Mouse (Mus musculus) adrenal gland, adult 18-20 months (tissue): ENCODE measurements around the gene Optc. TPM values are rescaled to one million over a fixed set of nuclear protein-coding genes. Genes with fewer than 3 reads are reported as not detected.

Source experiments
- DNase-seq, 2 experiments: peaks; one replicate each; pipeline ENCODE4 v3.0.0; 2021 to 2022; ENCODE audit warnings: low spot score in 2 of 2
- total RNA-seq, 2 experiments: library from RNA; stranded (reverse); gene quantifications; 1 replicate in 1 of 2; 2 replicates in 1 of 2; pipeline ENCODE4 v1.2.3; 2021

The Optc gene
- total RNA-seq, 2 experiments from 2014 or later: 1.0 to 1.4 TPM

DNA sequence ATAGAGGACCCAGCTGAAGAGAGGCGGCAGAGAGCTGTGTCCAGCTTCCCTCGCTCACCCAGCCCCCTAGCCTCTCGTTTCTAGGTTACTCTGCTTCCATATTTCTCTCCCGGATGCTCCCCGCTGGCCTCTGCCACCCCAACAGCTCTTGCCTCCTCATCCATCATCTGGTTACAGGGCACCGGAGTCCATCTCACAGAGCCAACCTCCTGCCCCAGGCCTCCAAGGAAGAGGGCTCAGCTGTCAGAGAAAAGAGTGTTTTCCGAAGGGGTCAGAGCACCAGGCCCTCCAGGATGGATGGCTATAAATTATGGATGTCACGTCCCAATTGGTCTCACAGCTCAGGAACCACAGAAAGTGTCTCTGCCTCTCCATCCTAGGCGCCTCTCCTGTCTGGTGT lies 23.1 kb downstream of the Optc start:
- DNase-seq: no peak

DNA sequence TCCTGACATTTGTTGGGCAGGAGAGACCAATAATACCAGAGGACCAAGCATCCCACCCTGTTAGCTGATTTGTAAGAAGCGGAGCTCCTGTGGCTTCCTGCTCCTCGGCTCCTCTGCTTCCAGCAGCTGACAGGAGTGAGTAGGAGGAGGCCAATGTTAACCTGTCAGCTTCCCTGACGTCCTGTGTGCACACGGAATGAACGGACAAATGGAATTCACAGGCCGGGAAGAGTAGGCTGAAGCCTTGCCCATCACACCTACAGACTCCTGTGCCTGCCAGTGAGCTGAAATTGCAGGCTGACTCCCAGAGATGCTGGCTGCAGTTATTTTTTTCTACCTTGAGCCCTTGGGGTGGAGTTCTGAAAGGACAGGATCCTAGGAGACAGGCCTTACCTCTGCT lies 23.7 kb downstream of the Optc start:
- DNase-seq: no peak

DNA sequence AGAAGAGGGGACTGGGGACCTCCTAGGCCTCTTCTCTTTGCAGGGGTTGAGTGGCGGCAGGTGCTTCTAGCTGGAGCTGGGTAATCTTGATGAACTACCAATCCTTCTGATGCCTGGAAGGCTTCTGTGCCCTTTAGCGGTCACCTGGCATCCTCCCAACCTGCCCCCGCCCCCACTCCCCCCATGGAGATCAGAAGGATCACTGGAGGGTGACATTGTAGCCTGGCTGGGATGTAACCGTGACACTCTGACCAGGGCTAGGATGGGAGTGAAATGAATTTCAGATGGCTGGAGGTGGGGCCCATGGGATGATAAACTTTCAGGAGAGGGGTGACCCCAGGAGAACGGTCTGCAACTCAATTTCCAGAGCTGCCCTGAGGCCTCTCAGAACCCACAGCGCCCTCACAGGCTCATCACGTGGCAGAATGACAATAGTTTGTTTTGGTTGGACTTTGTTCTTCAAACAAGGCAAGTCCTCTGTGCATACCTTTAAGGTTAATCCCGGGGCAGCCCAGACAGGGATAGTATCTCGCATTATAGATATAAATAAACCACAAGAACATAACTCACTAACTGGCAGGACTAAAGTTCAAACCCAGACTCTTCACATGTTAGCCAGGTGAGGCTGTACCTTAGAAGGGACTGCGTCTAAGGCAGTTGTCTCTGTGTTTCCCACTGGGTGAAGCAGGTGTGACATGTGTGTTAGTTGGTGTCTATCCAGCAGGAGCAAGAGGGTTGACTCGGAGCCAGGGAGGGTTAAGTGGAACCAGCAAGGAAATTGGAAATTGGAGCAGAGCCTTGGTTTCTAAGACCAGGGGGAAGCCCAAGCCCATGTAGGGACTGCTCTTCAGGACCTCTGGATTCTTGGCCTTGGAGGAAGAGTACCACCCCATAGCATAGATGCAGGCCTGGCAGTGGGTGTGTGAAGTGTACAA lies 25.2 kb downstream of the Optc start:
- DNase-seq: no peak

DNA sequence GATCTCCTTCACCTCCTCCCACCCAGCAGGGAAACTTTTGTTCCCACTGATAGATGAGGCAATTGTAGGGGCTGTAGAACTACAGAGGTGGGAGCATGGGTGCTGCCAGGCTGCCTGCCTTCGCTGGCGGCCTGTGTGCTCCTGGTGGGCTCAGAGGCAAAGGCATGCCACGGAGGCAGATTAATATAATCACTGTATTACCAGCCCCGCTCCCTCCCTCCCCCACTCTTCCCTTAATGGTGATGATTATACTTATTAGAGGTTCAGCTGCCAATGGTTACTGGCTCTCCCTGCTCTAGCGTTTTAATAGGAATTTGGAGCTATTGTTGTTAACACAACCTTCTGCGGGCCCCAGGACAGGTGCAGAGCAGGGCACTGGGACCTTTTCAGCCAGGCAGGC lies 26.0 kb downstream of the Optc start:
- no peak for DNase-seq

DNA sequence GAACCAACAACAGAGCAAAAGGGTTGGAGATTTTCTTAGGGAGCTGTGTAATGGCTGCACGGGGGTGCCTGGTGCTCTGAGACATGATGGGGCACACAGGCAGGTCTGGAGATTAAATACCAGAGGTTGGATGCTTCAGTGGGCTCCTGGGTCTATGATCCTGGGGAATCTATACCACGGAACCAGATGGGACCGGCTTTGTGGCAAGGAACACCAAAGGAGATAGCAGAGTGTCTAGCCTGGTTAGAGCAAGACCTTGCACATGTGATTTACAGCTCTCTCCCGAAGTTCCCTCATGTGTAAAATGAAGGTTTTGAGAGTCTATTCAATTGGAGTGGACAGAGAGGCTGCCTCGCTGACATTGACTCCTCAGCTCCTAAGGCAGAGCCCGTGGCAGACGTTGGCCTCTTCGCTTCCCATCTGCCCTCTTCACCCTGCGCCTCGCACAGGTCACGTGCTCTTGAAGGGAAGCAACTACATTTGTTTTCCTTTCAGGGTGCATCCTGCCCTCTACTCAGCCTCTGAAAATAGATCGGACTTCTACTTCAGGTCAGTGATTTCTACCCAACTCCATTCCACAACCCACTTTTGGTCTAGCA lies 28.9 kb downstream of the Optc start:
- DNase-seq: no peak

DNA sequence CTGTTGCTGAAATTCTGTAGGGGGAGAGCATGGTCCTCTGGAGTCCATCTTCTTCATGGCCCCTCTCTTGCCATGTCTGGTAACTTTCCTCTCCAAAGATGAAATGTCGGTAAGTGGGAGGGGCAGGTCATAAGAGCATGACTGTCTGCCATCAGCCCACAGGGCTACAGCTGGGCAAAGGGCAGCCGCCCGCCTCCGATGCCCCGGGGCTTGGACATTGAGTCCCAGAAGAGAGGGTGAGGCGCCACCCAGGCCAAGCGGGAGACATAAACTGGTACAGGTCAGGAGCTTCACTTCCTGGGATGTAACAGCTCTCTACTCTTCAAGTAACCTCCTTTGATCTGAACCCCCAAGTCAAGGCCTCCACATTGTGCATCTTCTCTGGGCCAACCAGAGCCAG lies 30.9 kb downstream of the Optc start:
- DNase-seq: no peak

DNA sequence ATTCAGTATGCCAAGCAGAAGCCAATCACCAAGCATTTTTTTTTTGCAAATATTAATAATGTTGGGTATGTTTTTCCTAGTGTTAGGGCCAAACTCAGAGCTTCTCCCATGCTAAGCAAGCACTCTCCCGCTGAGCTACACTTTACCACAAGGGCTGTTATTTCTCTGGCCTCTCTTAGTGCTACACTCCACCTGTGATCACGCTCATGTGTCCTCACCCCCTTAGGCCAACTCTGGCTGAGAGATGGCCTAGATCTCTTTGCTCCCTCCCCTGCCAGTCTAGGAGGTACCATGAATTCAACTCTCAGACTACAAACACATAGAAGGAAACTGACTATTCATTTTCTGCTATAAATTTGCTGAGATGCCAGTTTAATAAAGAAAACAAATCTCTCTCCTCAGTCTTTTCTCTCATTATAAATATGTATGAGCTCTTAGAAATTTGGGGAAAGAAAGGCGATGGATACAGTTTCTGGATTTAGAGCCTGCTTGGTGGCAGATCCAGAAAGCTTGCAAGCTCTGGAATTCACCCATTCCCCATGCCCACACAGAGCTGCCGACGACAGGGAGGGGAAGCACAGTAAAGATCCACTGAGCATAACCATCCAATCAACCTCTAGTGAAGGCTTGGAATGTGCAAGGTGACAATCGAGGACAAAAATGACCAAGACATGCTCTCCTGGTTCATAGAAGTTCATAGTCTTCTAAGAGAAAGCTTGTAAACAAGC lies 34.5 kb downstream of the Optc start:
- no peak for DNase-seq

DNA sequence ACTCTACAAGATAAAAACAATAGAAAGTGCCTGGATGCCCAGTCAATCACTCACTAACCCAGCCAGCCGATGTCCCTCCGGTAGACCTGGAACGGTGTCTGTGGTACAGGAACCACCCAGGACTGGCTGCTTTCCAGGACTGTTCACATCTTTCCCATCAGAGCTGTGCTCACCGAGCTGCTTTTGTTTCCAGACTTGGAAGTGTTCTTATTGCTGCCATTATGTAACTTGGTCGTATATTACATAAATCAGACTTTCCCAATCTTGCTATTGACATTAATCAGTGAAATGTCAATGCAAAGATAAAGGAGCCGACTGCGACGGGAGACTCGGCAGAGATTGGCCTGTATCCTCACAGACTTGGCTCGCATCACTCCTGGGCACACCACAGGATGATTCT lies 36.6 kb downstream of the Optc start:
- DNase-seq: no peak

DNA sequence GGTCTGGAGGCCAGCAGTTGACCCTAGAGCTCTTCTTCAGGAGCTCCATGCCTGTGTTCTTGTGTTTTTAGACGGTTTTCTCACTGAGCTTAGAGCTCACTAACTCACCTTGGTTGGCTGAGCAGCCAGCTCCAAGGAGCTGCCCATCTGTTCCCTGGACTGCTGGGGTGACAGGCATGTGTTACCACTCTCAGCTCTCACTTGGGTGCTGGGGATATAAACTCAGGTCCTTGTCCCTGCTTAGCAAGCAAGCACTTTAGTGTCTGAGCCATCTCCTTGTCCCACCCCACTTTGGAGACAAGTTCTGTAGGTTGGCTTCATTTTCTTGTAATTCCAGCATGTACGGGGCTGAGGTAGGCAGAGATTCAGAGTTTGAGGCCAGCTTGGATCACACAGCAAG lies 38.6 kb downstream of the Optc start:
- no peak for DNase-seq

DNA sequence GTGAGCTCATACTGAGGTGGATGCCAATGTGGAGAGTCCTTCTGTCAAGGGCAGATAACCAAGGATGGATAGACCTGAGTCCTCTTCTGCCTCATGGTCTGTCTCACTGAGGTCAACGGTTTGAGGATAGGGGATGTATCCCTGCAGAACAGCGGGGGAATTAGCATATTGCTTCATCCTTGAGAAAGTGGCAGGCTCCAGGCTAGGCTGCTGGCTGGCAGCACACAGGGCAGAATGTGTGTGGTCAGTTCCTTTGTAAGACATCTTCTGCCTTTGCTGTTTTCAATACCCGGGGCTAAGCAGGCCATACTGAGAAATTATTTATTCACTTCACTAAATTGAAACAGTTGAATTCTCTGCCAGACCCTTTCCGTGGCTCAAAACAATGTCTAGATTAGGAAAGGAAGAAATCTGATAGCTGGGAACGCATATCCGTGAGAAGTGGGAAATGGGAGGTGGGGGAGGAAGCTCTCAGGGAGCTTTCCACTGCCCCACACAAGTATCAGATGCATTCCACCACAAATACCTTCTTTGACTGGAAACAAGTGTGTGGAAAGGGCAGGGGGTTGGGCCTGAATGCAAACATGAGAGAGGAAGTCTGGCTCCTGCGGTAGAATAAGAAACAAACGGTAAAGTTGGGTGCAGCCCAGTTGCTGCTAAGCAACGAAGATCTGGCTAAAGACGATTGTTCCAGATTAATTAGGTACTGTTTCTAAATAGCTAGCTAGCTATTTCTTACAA lies 44.4 kb downstream of the Optc start:
- no peak for DNase-seq

DNA sequence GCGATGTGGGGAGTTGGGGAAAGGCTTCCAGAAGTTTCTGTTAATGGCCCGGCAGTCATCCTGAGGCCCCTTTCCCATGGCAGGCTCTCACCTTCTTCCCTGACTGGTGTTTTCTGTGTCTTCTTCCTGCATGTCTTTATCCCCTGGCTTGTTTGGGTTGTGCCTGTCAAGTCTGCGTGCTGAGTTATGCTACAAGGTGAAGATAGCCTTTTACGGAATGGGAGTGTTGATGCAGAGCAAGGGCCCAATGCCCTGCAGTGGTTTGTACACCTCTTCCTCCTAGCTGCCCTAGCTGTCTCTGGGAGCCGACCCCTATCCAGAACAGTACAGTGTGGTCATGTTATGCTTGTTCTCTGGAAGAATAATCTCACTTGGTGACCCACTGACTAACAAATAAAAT lies 46.8 kb downstream of the Optc start:
- no peak for DNase-seq

DNA sequence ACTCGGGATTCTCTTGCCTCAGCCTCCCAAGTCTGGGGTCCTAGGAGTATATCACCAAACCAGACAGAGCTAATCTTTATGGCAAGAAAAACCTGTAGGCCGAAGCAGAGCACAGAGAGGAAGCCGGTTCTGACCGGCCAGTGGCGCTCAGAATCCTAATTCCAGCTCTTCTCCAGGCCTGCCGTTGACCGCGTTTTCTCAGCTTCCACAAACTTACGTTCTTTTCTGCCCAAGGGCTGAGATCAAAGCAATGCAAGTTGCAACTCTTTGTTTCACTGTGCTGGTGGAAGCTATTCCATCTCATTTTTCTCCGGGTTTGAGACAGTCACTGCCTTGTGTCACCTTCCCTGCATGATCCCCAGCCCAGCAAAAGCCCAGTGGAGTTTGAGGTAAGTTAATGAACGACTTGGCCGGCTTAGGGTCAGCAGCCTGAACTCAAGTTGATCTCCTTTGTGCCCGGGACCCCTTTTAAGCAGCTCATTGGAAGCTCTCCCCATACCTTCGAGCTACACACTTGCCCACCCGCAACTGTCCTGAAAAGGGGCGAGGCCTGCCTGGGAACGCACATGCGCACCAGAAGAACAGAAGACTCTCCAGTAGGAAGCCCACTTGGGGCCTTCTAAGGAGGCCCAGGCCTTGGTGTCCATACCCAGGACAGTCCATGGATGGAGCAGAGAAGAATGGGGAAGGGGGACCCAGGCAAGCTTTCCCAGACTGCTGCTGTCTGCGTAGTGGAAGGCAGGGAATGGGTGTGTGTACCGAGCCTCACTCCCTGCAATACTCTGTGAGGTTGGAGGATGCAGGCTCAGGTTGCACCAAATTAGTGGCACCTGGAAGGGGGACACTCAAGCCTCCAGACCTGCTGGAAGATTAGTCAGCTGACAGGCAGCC lies 47.7 kb downstream of the Optc start:
- DNase-seq: no peak

DNA sequence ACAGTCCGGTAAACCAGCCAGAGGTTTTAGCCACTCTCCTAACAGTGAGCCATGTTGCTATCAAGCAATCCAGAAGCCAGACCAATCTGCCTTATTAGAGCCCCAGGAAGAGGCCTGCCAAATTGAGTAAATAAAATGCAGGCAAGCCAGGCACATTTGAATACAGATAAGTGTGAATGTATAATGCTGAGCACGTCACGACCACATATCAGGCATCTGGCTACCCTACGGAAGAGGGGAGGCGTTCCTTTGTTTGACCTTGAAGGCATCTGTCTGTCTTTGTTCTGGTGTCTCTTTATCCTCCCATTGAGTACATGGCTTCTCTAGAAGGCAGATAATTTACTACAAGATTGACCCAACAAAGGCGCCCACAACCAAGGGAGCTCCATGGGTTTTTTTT lies 48.5 kb downstream of the Optc start:
- DNase-seq: no peak

DNA sequence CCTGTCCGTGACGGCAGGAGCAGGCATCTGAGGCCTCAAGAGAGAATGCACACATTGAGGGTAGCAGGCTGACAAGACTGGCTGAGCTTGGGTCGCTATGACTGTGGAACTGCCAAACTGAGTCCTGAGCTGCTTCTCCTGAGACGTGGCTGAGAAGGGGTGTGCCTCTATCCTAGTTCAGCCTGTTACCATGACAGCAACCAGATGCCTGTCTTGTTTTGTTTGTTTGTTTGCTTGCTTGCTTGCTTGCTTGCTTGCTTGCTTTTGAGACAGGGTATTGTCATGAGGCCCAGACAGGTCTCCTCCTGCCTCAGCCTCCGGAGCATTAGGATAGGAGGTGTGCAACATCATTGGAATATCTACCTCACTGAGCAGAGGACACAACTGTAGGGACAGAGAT lies 50.0 kb downstream of the Optc start:
- DNase-seq: no peak

DNA sequence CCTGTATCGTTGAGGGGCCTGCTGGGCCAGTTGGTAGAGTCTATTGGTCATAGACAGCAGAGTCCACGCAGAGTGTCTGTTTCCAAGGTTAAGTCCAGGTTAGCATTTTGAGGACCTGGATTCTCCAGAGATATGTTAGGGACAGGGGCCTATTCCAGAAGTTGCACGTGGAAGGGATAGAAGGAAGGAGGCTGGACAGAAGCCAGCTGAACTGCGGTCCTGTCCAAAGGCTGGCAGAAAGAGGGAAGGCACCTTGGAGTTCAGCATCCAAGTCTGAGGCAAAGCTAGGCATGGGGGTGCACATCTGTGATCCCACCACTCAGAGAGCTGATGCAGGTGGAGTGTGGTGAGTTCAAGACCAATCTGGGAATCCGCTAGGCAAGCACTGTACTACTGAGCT lies 50.6 kb downstream of the Optc start:
- DNase-seq: no peak

DNA sequence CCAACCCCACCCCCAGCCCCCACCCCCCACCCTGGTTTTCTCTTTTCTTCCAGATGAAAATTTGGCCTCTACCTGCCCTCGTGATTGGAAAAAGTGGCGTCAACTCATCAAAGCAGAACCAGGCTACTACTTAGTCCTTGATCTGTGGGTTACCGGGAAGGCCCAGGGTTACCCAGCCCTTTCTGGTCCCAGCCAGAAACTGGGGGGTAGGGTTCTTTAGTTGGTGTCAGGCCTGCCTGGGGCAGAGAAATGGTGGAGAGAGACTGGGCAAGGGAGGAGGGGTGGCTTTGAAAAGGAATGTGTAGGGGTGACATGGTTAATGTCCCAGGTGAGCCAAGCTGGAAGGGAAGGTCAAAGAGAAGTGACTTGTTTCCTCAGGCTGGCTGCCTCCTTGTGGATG lies 51.1 kb downstream of the Optc start:
- DNase-seq: no peak

DNA sequence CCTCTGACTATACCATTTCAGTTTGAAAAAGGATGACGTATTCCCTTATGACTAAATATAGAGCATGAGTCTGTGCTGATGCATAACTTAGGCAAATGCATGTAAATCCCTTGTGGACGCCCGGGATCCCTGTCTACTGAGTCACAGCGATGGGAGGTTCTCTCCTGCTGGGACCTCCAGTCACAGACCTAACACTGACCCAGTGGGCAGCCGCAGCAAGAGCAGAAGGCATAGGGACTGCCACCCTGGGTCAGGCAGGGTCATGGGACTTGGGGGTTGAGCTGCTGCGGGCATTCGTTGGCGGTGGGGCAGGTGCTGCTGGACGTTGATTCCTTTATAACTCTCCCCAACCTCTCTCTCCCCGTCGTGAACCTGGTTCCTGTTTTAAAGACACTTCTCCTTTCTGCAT lies 51.7 kb downstream of the Optc start:
- no peak for DNase-seq

DNA sequence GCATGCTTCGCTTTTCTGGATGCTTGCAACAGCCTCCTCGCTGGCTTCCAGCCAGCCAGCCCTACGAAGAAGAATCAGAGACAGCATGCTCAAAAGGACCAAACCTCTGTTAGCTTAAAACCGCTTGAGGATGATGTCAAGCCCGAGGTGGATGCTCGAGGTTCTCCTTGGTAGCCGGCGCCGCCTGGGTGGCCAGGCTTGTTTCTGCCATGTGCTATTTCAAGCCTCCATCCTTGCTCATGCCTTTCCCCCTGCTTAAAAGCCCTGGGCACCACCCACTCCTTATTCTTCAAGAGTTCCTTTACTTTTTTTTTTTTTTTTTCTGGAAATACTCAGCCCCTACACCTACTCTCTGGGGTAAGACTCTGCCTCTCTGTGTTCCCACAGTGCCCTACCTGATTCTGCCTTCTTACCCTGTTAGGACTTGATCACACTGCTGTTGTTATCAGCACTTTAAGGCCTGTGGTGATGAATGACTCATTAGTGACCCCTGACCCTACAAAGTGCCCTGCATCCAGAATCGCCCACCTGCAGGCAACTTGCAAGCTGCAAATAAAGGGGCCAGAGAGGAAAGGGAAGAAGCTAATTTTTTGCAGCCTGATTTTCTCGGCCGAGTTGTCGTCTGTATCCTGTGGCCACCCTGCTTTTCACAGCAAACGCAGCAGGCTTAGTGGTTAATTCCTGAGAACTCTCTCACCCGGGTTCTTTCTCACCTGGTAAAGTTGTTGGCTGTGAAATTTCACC lies 52.4 kb downstream of the Optc start:
- DNase-seq: no peak

DNA sequence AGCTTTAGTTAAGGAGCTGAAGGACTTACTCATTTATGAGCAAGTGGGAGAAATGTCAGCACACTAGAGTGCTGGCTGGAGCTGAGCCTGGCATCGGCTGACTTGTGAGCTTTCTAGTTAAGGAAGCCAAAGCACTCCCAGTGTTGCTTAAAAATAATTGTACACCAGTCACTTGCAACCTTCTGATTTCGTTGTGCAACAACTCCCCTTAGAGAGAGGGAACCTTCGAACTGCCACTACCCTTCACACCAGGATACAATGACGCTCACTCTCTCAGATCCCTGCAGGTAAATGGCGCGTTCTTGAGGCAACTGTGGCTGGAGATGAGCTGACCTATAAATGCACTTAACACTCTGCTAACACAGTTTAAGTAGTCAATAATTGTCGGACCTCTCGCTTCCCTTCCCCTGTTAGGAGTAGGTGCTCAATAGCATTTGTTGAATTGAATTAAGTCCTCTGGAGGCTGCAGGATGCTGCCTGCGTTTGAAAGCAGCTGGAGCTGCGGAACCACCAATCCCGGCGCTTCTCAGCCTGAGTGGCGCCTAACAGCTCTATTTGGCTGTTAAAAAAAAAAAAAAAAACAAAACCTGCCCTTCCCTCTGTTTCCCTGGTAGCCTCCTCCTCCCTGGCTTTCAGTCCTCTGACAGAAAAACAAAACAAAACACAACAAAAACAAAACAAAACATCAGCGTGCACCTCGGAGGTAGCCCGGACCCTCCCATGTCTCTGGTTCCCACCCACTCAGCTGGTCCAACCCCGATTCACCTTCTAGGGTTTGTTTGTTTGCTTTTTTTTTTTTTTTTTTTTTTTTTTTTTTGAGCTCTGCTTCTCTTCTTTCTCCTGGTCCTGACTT lies 53.2 kb downstream of the Optc start:
- no peak for DNase-seq
